Mouse (Mus musculus): ENCODE measurements around the gene Adtrp.

- TF ChIP-seq POLR2A (IDR thresholded peaks at IDR 0.05; ENCODE audit: insufficient read depth, low read depth, low read length) (no peak), CTCF (IDR thresholded peaks at IDR 0.05) (no peak)
Observed at GRCm38 (mm10) chr13:41750481-41750880, 97.0 kb downstream of the Adtrp start.
